In genomic region chr3:68388023-68388422, GRCm38 (mm10) we compare ENCODE assay signal across 31 mouse cellular contexts.
"Had no signal": no experiment of that assay in that cellular context is flagged by ENCODE, and none has a peak within 500 bp of the region (broad histone marks: within the 10 kb centered on the region; RNA-seq: fewer than 3 reads in every experiment).

No protein-coding gene starts in this region.

- H3K4me3 ChIP-seq: limb, embryonic 10.5 days; limb, embryonic 12.5 days; limb, embryonic 13.5 days; limb, embryonic 15.5 days; liver, embryonic 12.5 days; liver, embryonic 13.5 days; liver, embryonic 15.5 days; lung, embryonic 15.5 days; megakaryocyte, embryonic 14.5 days; midbrain, embryonic 10.5 days; midbrain, embryonic 12.5 days; midbrain, embryonic 13.5 days; midbrain, embryonic 15.5 days; myocyte; neural tube, embryonic 12.5 days; neural tube, embryonic 13.5 days had no signal

- H3K9ac ChIP-seq: limb, embryonic 12.5 days; limb, embryonic 13.5 days; limb, embryonic 15.5 days; liver, embryonic 12.5 days; liver, embryonic 13.5 days; liver, embryonic 14.5 days; liver, embryonic 15.5 days; liver, postnatal 0 days; lung, embryonic 14.5 days; lung, embryonic 15.5 days; midbrain, embryonic 12.5 days; midbrain, embryonic 13.5 days; midbrain, embryonic 15.5 days; neural tube, embryonic 12.5 days; neural tube, embryonic 13.5 days had no signal

- H3K9me3 ChIP-seq: limb, embryonic 10.5 days; limb, embryonic 12.5 days; limb, embryonic 13.5 days; limb, embryonic 15.5 days; liver, embryonic 12.5 days; liver, embryonic 13.5 days; liver, embryonic 15.5 days; lung, embryonic 15.5 days; megakaryocyte, embryonic 14.5 days; midbrain, embryonic 10.5 days; midbrain, embryonic 12.5 days; midbrain, embryonic 13.5 days; midbrain, embryonic 15.5 days; neural tube, embryonic 12.5 days; neural tube, embryonic 13.5 days had no signal

- H3K4me1 ChIP-seq: limb, embryonic 10.5 days; limb, embryonic 15.5 days; liver, embryonic 12.5 days; liver, embryonic 13.5 days; liver, embryonic 15.5 days; lung, embryonic 15.5 days; midbrain, embryonic 12.5 days; neural tube, embryonic 12.5 days had no signal

- DNase-seq: left cerebral cortex, postnatal 4 days; liver; liver, embryonic 13.5 days; liver, postnatal 0 days; lung, adult 18-20 months; lung, adult 2 months; lung, embryonic 14.5 days; lung, postnatal 14 days; lung, postnatal 36 days; lung, postnatal 4 days; midbrain, embryonic 14.5 days had no signal

- H3K4me2 ChIP-seq: limb, embryonic 12.5 days; limb, embryonic 13.5 days; limb, embryonic 15.5 days; liver, embryonic 11.5 days; liver, embryonic 12.5 days; liver, embryonic 13.5 days; liver, embryonic 15.5 days; lung, embryonic 14.5 days; lung, embryonic 15.5 days; midbrain, embryonic 11.5 days; midbrain, embryonic 12.5 days; midbrain, embryonic 13.5 days; midbrain, embryonic 15.5 days; neural tube, embryonic 12.5 days; neural tube, embryonic 13.5 days had no signal

- H3K27ac ChIP-seq: limb, embryonic 10.5 days; limb, embryonic 12.5 days; limb, embryonic 13.5 days; limb, embryonic 15.5 days; liver, embryonic 12.5 days; liver, embryonic 13.5 days; liver, embryonic 14.5 days; liver, embryonic 15.5 days; lung, embryonic 15.5 days; macrophage; midbrain, embryonic 10.5 days; midbrain, embryonic 12.5 days; midbrain, embryonic 13.5 days; midbrain, embryonic 15.5 days; neural tube, embryonic 12.5 days; neural tube, embryonic 13.5 days had no signal

- H3K27me3 ChIP-seq: limb, embryonic 12.5 days; limb, embryonic 15.5 days; liver, embryonic 12.5 days; liver, embryonic 13.5 days; liver, embryonic 15.5 days; lung, embryonic 15.5 days; midbrain, embryonic 12.5 days; midbrain, embryonic 13.5 days; midbrain, embryonic 15.5 days; neural tube, embryonic 12.5 days; neural tube, embryonic 13.5 days had no signal

- ATAC-seq: liver, embryonic 12.5 days; liver, postnatal 0 days; midbrain, embryonic 13.5 days; midbrain, embryonic 15.5 days; midbrain, embryonic 16.5 days had no signal

- H3K36me3 ChIP-seq: limb, embryonic 10.5 days; limb, embryonic 12.5 days; limb, embryonic 13.5 days; limb, embryonic 15.5 days; liver, embryonic 12.5 days; liver, embryonic 13.5 days; liver, embryonic 15.5 days; lung, embryonic 15.5 days; midbrain, embryonic 10.5 days; midbrain, embryonic 12.5 days; midbrain, embryonic 13.5 days; midbrain, embryonic 15.5 days; neural tube, embryonic 12.5 days; neural tube, embryonic 13.5 days had no signal
